Mouse (Mus musculus) lung, embryonic 15.5 days (tissue): ENCODE data around the gene Parvb. TPM values are rescaled to one million over a fixed set of nuclear protein-coding genes. Genes with fewer than 3 reads are reported as not detected.

Source experiments
- ATAC-seq: fragments of 200-750 bp; cut with Nextera tagmentation; 2 replicates; pipeline ENCODE4 v1.8.0; 2017; ENCODE audit warnings: moderate number of reproducible peaks, borderline replicate concordance; ENCODE audit not compliant: low FRiP score, low TSS enrichment; ENCODE audit errors: extremely low read depth
- H3K27ac ChIP-seq: fragments of 300-500 bp; sonication (generic); 2 replicates; pipeline ENCODE4 v1.5.1; 2015; ENCODE audit warnings: moderate library complexity, mild to moderate bottlenecking, inconsistent platforms
- H3K27me3 ChIP-seq: fragments of 300-500 bp; sonication (generic); 2 replicates; pipeline ENCODE4 v1.6.1; 2015; ENCODE audit warnings: inconsistent platforms
- H3K36me3 ChIP-seq: fragments of 300-500 bp; sonication (generic); 2 replicates; pipeline ENCODE4 v1.6.1; 2015; ENCODE audit warnings: inconsistent platforms
- H3K4me1 ChIP-seq: fragments of 300-500 bp; sonication (generic); 2 replicates; pipeline ENCODE4 v1.6.1; 2015; ENCODE audit warnings: inconsistent platforms
- H3K4me2 ChIP-seq: fragments of 300-500 bp; sonication (generic); 2 replicates; pipeline ENCODE4 v1.6.1; 2015; ENCODE audit warnings: inconsistent platforms, mild to moderate bottlenecking, moderate library complexity
- H3K4me3 ChIP-seq: fragments of 300-500 bp; sonication (generic); 2 replicates; pipeline ENCODE4 v1.5.1; 2015; ENCODE audit warnings: mild to moderate bottlenecking, inconsistent platforms
- H3K9ac ChIP-seq: fragments of 300-500 bp; sonication (generic); 2 replicates; pipeline ENCODE4 v1.6.1; 2015; ENCODE audit warnings: inconsistent platforms
- H3K9me3 ChIP-seq: fragments of 300-500 bp; sonication (generic); 2 replicates; pipeline ENCODE4 v1.6.1; 2016; ENCODE audit warnings: inconsistent platforms
- WGBS: fragments of 180-500 bp; shearing (Covaris S2); methylation state at CpG from one replicate; pipeline ENCODE4 v1.1.7; 2015; 5-methylcytosine and 5-hydroxymethylcytosine counted together
- polyA plus RNA-seq: library from polyadenylated mRNA; unstranded; fragments of >200 nt; fragmentation: Nextera tagmentation; extraction: Ambion mirVana; gene quantifications from 2 replicates; pipeline ENCODE4 v1.2.1, GENCODE M21; 2015

The Parvb gene
- polyA plus RNA-seq, 1 experiment from 2014 or later: 4.6 TPM

DNA sequence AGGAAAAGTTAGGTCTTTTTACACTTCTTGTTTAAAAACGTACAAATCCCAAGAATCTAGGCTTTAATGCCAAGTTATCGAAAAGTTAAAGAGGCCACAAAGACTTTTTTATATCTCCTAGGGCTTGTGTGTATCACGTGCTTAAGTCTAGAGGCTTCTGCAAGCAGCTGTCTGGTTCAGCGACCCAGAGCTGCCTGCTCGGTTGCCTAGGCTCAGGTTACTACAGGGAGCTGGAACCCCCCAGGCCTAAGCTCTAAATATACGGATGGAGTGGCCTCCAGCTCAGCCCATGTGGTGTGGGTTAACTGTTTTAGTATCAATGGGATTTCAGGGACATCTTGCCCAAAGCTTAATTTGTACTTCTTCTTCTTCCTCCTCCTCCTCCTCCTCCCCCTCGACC is 9.7 kb downstream of the Parvb start:
- 38% methylated on average over 7 of the region's 7 CpGs for WGBS
- Histone ChIP-seq H3K9ac (no peak overlapping the region), H3K4me3 (no peak overlapping the region), H3K36me3 (no peaks in the 10 kb centered on the region), H3K27ac (no peak overlapping the region), H3K9me3 (no peaks in the 10 kb centered on the region), H3K27me3 (peaks cover 7% of the 10 kb centered on the region; the same call in 1 of the 2 replicates), H3K4me2 (no peak overlapping the region), H3K4me1 (peaks cover 18% of the 10 kb centered on the region)
- ATAC-seq: no peak

DNA sequence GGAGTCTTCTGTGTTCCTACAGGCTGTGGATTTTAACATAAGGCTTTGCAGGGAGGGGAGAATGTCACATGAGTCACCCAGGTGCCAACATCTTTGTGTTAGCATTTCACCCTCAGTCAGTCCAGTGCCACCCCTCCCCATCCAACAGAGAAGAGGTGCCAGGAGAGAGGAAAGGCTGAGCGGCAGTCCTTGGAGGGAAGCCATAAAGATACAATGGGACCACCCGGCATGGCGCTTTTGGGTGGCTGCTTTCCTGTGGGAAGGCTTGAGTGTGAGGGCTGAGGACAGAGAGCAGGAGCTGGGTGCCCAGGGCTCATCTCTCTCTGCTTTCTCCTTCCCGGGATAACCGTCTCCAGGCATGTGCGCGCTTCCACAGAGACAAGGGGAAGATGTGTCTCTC is 13.3 kb downstream of the Parvb start:
- Histone ChIP-seq H3K9ac (no peak overlapping the region), H3K27ac (no peak overlapping the region), H3K9me3 (0 out of 2 replicates have a peak, but pooled peaks cover 4% of the 10 kb centered on the region), H3K4me3 (no peak overlapping the region), H3K4me1 (peaks cover 7% of the 10 kb centered on the region; the same call in 1 of the 2 replicates), H3K36me3 (no peaks in the 10 kb centered on the region), H3K4me2 (no peak overlapping the region), H3K27me3 (no peaks in the 10 kb centered on the region)
- no peak for ATAC-seq
- 66% methylated on average over 7 of the region's 7 CpGs for WGBS

DNA sequence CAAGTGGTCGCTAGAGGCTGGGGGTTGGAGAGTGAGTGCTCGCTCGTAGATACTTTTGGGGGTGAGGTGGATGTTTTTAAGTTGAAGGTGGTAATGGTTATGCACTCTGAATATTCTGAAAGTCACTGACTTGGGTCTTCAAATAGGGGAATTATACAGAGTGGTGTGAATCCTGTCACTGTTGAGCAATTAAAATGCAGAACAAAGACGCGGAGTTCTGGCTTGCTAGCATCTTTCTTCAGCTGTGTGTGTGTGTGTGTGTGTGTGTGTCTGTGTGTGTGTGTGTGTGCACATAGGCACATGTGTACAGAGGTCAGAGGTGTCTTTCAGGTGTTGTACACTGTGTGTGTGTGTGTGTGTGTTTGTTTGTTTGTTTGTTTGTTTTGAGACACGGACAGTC is 14.4 kb downstream of the Parvb start:
- no peak for ATAC-seq
- WGBS: 87% methylated on average over 6 of the region's 6 CpGs

DNA sequence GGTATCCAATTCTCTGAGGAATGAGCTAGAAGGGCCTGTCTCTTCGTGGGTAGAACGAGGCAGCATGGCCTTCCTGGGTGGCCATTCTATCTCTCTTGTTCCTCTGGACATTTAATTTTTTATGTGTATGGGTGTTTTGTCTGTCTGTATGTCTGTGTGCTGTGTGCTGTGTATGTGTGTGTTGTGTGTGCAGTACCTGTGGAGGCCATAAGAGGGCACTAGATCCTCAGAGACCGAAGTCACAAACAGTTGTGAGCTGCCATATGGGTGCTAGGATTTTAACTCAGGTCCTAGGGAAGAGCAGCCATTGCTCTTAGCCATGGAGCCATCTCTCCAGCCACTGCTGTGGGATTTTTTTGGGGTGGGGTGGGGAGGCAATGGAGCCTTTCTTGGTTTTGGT is 15.5 kb downstream of the Parvb start:
- H3K4me2 ChIP-seq: no peak overlapping the region
- 0 out of 2 replicates have a peak, but pooled peaks cover 4% of the 10 kb centered on the region for H3K9me3 ChIP-seq
- no peak overlapping the region for H3K9ac ChIP-seq
- peaks cover 18% of the 10 kb centered on the region for H3K4me1 ChIP-seq
- H3K27ac ChIP-seq: no peak overlapping the region
- WGBS: 85% methylated on average over 3 of the region's 3 CpGs
- H3K36me3 ChIP-seq: no peaks in the 10 kb centered on the region
- ATAC-seq: no peak
- H3K4me3 ChIP-seq: no peak overlapping the region
- no peaks in the 10 kb centered on the region for H3K27me3 ChIP-seq

More for the DNA sequence above, 14.4 kb downstream of the Parvb start:
- H3K36me3 ChIP-seq: no peaks in the 10 kb centered on the region
- peaks cover 14% of the 10 kb centered on the region for H3K4me1 ChIP-seq
- no peaks in the 10 kb centered on the region for H3K27me3 ChIP-seq
- H3K4me3 ChIP-seq: no peak overlapping the region
- H3K27ac ChIP-seq: no peak overlapping the region
- no peak overlapping the region for H3K9ac ChIP-seq
- no peak overlapping the region for H3K4me2 ChIP-seq
- H3K9me3 ChIP-seq: 0 out of 2 replicates have a peak, but pooled peaks cover 4% of the 10 kb centered on the region

DNA sequence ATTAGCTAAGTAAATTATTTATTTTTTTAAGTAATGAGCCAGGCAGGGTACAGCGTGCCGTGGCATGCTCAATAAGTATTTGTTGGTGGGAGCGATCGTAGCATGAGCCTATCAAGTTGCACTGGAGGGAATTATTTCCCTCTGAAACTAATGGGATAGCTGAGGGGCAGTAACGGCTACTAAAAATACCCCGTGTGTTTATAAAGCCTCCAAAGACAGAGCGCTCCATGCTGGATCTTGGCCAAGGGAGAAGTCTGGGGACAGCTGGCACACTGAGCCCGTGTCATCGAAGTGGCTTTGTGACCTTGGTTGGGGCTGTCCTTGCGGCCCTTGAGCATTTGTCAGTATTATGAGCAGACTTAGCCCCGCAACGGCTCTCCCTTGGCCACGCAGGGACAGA is 19.4 kb downstream of the Parvb start:
- Histone ChIP-seq H3K9ac (no peak overlapping the region), H3K4me3 (no peak overlapping the region), H3K4me2 (no peak overlapping the region), H3K27ac (peak overlapping the region; percentile 15; the same call in 1 of the 2 replicates), H3K27me3 (no peaks in the 10 kb centered on the region), H3K36me3 (no peaks in the 10 kb centered on the region), H3K9me3 (0 out of 2 replicates have a peak, but pooled peaks cover 4% of the 10 kb centered on the region), H3K4me1 (peaks cover 19% of the 10 kb centered on the region)
- WGBS: 29% methylated on average over 13 of the region's 13 CpGs
- peak; percentile 44; the same call in 1 of the 2 replicates for ATAC-seq

DNA sequence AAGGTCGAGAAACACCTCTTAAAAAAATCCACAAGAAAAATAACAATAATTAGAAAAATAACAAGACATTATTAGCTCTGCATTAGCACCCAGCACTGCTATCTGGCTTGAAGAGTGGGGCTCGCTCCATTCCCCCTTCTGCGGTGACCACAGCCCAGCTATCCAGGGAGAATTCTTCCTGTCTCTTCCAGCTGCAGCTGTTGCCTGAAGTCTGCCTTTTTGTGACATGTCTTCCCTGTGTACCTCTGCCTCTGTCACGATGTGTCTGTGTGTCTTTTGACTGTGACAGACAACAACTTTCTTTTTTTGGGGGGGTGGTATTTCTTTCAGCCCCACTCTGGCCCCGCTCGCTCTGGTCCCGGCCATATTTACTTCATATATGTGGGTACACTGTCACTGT is 20.8 kb downstream of the Parvb start:
- Histone ChIP-seq H3K9ac (no peak overlapping the region), H3K4me2 (no peak overlapping the region), H3K9me3 (no peaks in the 10 kb centered on the region), H3K27ac (no peak overlapping the region), H3K27me3 (no peaks in the 10 kb centered on the region), H3K36me3 (no peaks in the 10 kb centered on the region), H3K4me3 (no peak overlapping the region), H3K4me1 (peaks cover 19% of the 10 kb centered on the region)
- WGBS: 79% methylated on average over 7 of the region's 7 CpGs
- ATAC-seq: no peak

DNA sequence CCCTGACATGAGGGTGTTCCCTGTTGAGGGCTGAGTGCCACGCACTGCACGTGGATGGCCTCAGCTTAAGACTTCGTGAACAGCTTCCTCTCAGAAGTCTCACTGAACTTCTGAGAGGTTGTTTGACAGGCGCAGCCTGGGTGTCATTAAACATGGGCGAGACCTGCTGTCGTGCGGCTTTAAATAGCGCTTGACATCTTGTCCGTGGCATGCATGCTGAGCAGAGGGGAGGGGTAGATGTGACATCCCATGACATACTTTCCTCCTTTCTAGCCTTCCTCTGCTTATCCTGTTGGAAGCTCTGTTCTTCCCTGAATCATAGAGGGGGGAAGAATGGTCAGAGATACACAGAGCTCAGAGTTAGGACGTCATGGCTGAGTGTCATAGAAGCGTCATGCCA is 21.9 kb downstream of the Parvb start:
- Histone ChIP-seq H3K27ac (no peak overlapping the region), H3K4me2 (no peak overlapping the region), H3K9ac (no peak overlapping the region), H3K4me3 (no peak overlapping the region), H3K36me3 (no peaks in the 10 kb centered on the region), H3K4me1 (peaks cover 19% of the 10 kb centered on the region), H3K9me3 (no peaks in the 10 kb centered on the region), H3K27me3 (no peaks in the 10 kb centered on the region)
- ATAC-seq: no peak
- 26% methylated on average over 11 of the region's 11 CpGs for WGBS

DNA sequence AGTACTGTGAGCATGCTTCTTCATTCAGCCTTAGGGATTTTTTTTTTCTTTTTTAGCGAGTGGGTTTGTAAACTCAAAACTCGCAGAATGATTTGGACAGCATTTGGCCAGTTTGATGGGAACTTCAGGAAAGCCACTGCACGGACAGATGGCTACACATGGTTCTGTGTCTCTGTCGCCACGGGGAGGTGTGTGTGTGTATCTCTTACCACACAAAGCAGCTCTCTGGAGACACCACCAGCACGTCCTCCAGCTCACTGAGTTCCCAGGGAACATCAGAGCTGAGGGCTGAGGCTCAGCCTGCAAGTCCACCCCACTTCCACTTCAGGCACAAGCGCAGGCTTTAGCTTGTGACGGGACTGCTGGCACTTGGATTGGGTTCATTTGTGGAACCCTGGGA is 22.5 kb downstream of the Parvb start:
- ATAC-seq: no peak
- Histone ChIP-seq H3K4me1 (peaks cover 19% of the 10 kb centered on the region), H3K27ac (no peak overlapping the region), H3K9me3 (no peaks in the 10 kb centered on the region), H3K9ac (no peak overlapping the region), H3K36me3 (no peaks in the 10 kb centered on the region), H3K4me3 (no peak overlapping the region), H3K27me3 (no peaks in the 10 kb centered on the region), H3K4me2 (no peak overlapping the region)
- 49% methylated on average over 8 of the region's 8 CpGs for WGBS

DNA sequence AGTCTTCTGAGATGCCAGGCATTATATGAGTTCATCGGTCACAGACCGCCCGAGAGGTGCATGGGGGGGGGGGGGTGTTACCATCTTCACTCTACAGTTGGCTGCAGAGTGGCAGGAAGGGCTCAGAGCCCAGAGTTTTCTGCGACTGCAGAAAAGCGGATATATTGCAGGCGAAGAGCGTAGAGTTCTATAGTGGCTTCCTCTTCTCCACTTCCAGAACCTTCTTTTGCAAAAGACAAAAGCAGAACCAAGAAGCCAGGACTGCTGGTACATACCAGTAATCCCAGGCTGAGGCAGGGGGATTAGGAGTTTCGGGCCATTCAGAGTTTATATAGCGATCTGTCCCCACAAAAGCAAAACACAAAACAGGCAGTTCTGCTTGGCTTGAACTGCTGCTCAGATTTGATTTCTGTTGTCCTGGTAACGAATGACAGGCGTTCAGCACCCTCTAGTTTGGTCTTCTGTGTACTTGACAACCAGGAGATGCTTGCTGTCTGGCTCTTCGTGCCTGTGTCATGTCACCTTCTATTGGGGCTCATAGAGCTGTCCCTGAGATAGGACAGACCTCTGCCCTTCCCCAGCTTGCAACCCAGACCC is 24.5 kb downstream of the Parvb start:
- no peak overlapping the region for H3K4me2 ChIP-seq
- no peaks in the 10 kb centered on the region for H3K36me3 ChIP-seq
- WGBS: 78% methylated on average over 12 of the region's 12 CpGs
- peaks cover 11% of the 10 kb centered on the region for H3K4me1 ChIP-seq
- no peak overlapping the region for H3K4me3 ChIP-seq
- no peak overlapping the region for H3K9ac ChIP-seq
- H3K9me3 ChIP-seq: no peaks in the 10 kb centered on the region
- no peak overlapping the region for H3K27ac ChIP-seq
- H3K27me3 ChIP-seq: no peaks in the 10 kb centered on the region
- no peak for ATAC-seq

DNA sequence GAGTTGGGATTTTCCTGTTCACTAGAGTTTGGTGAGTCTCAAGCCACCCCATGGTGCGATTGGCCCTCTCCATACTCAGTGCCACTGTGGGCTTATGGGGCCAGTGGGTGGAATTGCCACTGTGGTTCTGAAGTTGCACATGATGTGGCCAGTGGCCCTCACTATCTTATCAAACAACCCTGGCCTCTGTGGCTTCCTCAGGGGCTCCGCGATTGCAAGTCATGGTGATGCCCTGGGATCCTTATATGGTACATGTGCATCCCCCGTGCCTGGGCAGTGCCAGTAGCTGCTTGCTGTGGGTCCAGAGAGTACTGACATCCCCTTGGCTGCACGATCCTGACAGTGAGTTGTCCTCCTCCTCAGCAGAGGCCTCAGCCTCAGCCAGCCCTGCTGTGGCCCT is 25.0 kb downstream of the Parvb start:
- no peak for ATAC-seq
- Histone ChIP-seq H3K27ac (no peak overlapping the region), H3K27me3 (no peaks in the 10 kb centered on the region), H3K4me3 (no peak overlapping the region), H3K4me1 (0 out of 2 replicates have a peak, but pooled peaks cover 8% of the 10 kb centered on the region), H3K4me2 (no peak overlapping the region), H3K9me3 (no peaks in the 10 kb centered on the region), H3K36me3 (no peaks in the 10 kb centered on the region), H3K9ac (no peak overlapping the region)
- 86% methylated on average over 5 of the region's 5 CpGs for WGBS

DNA sequence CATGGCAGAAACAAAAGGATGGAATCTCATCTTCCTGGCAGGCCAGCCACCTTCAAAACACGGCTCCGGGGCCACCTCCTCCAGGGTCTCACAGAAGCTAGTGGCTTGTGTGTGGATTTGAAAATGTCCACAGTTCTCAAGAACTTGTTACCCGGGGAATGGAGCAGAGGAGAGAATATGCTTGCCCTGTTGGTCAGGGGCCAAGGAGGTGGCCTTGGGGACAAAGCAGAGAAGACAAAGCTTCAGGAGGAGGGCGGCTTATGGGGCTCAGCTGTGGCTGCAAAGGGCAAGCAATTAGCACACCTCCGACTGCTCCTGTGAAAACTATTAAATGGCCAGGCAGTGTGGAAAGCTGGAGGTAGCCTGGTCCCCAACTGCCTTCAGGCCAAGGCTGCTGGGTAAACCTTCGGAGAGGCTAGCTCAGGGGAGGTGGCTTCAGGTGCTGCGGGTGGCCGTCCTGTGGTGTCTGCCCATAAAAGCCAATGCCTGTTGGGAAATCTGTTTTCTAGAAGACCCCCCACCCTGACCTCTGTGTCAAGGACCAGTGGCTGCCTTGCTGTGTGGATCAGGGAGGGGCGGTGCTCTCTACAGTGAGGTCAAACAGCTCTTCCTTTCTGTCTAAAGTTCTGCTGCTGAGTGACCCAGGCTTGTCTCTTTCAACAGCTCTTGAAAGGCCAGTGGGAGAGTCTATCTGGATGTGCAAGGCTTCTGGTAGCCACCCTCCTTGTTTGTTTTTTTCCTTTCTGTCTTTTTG is 26.9 kb downstream of the Parvb start:
- no peak overlapping the region for H3K4me3 ChIP-seq
- ATAC-seq: no peak
- H3K4me2 ChIP-seq: no peak overlapping the region
- H3K27me3 ChIP-seq: no peaks in the 10 kb centered on the region
- H3K36me3 ChIP-seq: no peaks in the 10 kb centered on the region
- WGBS: 76% methylated on average over 9 of the region's 9 CpGs
- H3K9ac ChIP-seq: no peak overlapping the region
- H3K27ac ChIP-seq: no peak overlapping the region
- 0 out of 2 replicates have a peak, but pooled peaks cover 2% of the 10 kb centered on the region for H3K4me1 ChIP-seq
- no peaks in the 10 kb centered on the region for H3K9me3 ChIP-seq

DNA sequence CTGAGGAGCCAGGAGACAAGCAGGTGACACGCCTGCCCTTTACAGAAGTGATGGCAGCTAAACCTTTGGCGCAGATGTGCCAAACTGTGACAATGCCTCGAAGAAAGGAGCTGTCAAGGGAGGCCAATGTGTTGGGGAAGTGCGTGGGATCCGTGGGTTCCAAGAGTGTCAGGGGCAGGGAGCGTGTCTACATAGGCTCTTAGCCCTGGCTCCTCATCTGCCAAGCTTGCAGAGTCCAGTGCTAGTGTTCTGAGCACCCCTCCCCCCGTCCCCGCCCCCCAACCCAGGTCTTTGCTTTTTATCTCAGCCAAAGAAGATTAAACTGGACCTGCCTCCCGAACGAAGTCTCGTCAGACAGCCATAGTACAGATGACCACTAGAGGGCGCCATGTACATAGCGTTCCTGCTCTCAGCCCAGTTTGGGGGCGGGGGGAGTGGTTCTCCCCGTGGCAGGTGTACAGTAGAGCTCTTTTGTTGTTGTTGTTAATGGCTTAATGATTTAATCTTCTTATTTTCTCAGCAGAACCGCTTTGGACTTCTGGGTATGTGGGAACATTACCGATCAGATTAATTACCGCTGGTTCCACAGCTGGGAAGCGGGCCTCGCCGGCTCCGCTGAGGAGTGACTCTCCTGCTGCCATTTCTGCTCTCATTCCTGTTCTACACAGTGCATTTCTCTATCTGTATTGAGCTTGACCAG is 28.4 kb downstream of the Parvb start:
- H3K36me3 ChIP-seq: no peaks in the 10 kb centered on the region
- no peak overlapping the region for H3K27ac ChIP-seq
- H3K4me2 ChIP-seq: no peak overlapping the region
- WGBS: 29% methylated on average over 22 of the region's 22 CpGs
- H3K4me1 ChIP-seq: no peaks in the 10 kb centered on the region
- H3K9me3 ChIP-seq: no peaks in the 10 kb centered on the region
- no peak overlapping the region for H3K9ac ChIP-seq
- H3K27me3 ChIP-seq: no peaks in the 10 kb centered on the region
- no peak overlapping the region for H3K4me3 ChIP-seq
- ATAC-seq: no peak
